Mouse (Mus musculus): ENCODE measurements around the gene Lmod1. TPM values are rescaled to one million over a fixed set of nuclear protein-coding genes. Genes with fewer than 3 reads are reported as not detected.

Lmod1 gene
- polyA plus RNA-seq, 1 experiment from 2014 or later, result 11.8 TPM

- 67% methylated on average over 7 of the region's 7 CpGs for WGBS
- Histone ChIP-seq H3K4me3 (ENCODE audit: low read depth, low read length) (no peak overlapping the region), H3K4me1 (replicated peaks; ENCODE audit: control insufficient read depth, insufficient read depth, low read length) (no peaks in the 10 kb centered on the region), H3K9ac (ENCODE audit: low read depth, low read length) (no peak overlapping the region), H3K4me2 (replicated peaks; ENCODE audit: low read depth) (no peak overlapping the region), H3K9me3 (ENCODE audit: control insufficient read depth) (no peaks in the 10 kb centered on the region), H3K27ac (ENCODE audit: low read depth, low read length) (no peak overlapping the region), H3K27me3 (replicated peaks; ENCODE audit: control insufficient read depth, insufficient read depth, low read length) (no peaks in the 10 kb centered on the region), H3K36me3 (ENCODE audit: control insufficient read depth, insufficient read depth) (peaks cover 86% of the 10 kb centered on the region)
- ATAC-seq, result no peak
- no peak for TF ChIP-seq CTCF (IDR thresholded peaks at IDR 0.05; ENCODE audit: low read depth)
Measured at GRCm38 (mm10) chr1:135405356-135405755, 80.7 kb downstream of the Lmod1 start.

- no peaks in the 10 kb centered on the region for H3K4me1 ChIP-seq (replicated peaks; ENCODE audit: control insufficient read depth, insufficient read depth, low read length)
- H3K4me3 ChIP-seq (ENCODE audit: low read depth, low read length), result no peak overlapping the region
- peaks cover 73% of the 10 kb centered on the region for H3K36me3 ChIP-seq (ENCODE audit: control insufficient read depth, insufficient read depth)
- H3K4me2 ChIP-seq (replicated peaks; ENCODE audit: low read depth), result no peak overlapping the region
- no peak overlapping the region for H3K9ac ChIP-seq (ENCODE audit: low read depth, low read length)
- H3K9me3 ChIP-seq (ENCODE audit: control insufficient read depth), result no peaks in the 10 kb centered on the region
- no peak for TF ChIP-seq CTCF (IDR thresholded peaks at IDR 0.05; ENCODE audit: low read depth)
- no peak for ATAC-seq
- H3K27me3 ChIP-seq (replicated peaks; ENCODE audit: control insufficient read depth, insufficient read depth, low read length), result no peaks in the 10 kb centered on the region
- 94% methylated on average over 4 of the region's 4 CpGs for WGBS
- H3K27ac ChIP-seq (ENCODE audit: low read depth, low read length), result no peak overlapping the region
Measured at GRCm38 (mm10) chr1:135408973-135409372, 84.4 kb downstream of the Lmod1 start.

- Histone ChIP-seq H3K36me3 (ENCODE audit: control insufficient read depth, insufficient read depth) (peaks cover 69% of the 10 kb centered on the region), H3K4me3 (ENCODE audit: low read depth, low read length) (no peak overlapping the region), H3K9me3 (ENCODE audit: control insufficient read depth) (no peaks in the 10 kb centered on the region), H3K9ac (ENCODE audit: low read depth, low read length) (no peak overlapping the region), H3K27me3 (replicated peaks; ENCODE audit: control insufficient read depth, insufficient read depth, low read length) (no peaks in the 10 kb centered on the region), H3K27ac (ENCODE audit: low read depth, low read length) (no peak overlapping the region), H3K4me2 (replicated peaks; ENCODE audit: low read depth) (no peak overlapping the region), H3K4me1 (replicated peaks; ENCODE audit: control insufficient read depth, insufficient read depth, low read length) (no peaks in the 10 kb centered on the region)
- TF ChIP-seq CTCF (IDR thresholded peaks at IDR 0.05; ENCODE audit: low read depth), result no peak
- 46% methylated on average over 2 of the region's 2 CpGs for WGBS
- no peak for ATAC-seq
Measured at GRCm38 (mm10) chr1:135410967-135411366, 86.4 kb downstream of the Lmod1 start.

GRCm38 (mm10) chr1:135412130-135412529, 87.5 kb downstream of the Lmod1 start:
- H3K9ac ChIP-seq (ENCODE audit: low read depth, low read length), result no peak overlapping the region
- no peaks in the 10 kb centered on the region for H3K4me1 ChIP-seq (replicated peaks; ENCODE audit: control insufficient read depth, insufficient read depth, low read length)
- TF ChIP-seq CTCF (IDR thresholded peaks at IDR 0.05; ENCODE audit: low read depth), result no peak
- no peak overlapping the region for H3K4me2 ChIP-seq (replicated peaks; ENCODE audit: low read depth)
- no peak overlapping the region for H3K4me3 ChIP-seq (ENCODE audit: low read depth, low read length)
- no peaks in the 10 kb centered on the region for H3K27me3 ChIP-seq (replicated peaks; ENCODE audit: control insufficient read depth, insufficient read depth, low read length)
- no peaks in the 10 kb centered on the region for H3K9me3 ChIP-seq (ENCODE audit: control insufficient read depth)
- no peak overlapping the region for H3K27ac ChIP-seq (ENCODE audit: low read depth, low read length)
- no peak for ATAC-seq
- WGBS, result 84% methylated on average over 4 of the region's 4 CpGs
- peaks cover 69% of the 10 kb centered on the region for H3K36me3 ChIP-seq (ENCODE audit: control insufficient read depth, insufficient read depth)

DNA sequence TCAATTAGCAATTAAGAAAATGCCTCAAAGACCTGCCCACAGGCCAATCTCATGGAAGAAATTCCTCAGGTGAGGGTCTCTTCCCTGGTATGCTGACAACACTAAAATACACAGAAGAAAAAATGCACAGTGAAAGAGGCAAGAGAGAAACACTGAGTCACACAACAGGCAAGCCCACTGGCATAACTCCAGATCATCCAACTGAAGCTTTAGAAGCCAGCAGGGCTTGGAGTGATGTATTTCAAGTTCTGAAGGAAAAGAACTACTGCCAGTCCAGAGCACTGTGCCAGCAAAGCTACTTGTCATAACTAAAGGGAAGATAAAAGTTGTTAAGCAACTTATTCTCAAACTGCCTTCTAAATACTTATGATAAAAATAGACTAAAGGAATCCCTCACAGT, 89.4 kb downstream of the Lmod1 start:
- no peak overlapping the region for H3K27ac ChIP-seq (ENCODE audit: low read depth, low read length)
- no peaks in the 10 kb centered on the region for H3K9me3 ChIP-seq (ENCODE audit: control insufficient read depth)
- H3K27me3 ChIP-seq (replicated peaks; ENCODE audit: control insufficient read depth, insufficient read depth, low read length), result no peaks in the 10 kb centered on the region
- no peak for ATAC-seq
- no peaks in the 10 kb centered on the region for H3K4me1 ChIP-seq (replicated peaks; ENCODE audit: control insufficient read depth, insufficient read depth, low read length)
- no peak overlapping the region for H3K9ac ChIP-seq (ENCODE audit: low read depth, low read length)
- H3K4me3 ChIP-seq (ENCODE audit: low read depth, low read length), result no peak overlapping the region
- H3K4me2 ChIP-seq (replicated peaks; ENCODE audit: low read depth), result no peak overlapping the region
- TF ChIP-seq CTCF (IDR thresholded peaks at IDR 0.05; ENCODE audit: low read depth), result no peak
- peaks cover 72% of the 10 kb centered on the region for H3K36me3 ChIP-seq (ENCODE audit: control insufficient read depth, insufficient read depth)

Other genes with a start within 250 kb of the Lmod1 start
- gene Lgr6, start 219.5 kb upstream of the Lmod1 start, polyA plus RNA-seq (2015; fragmentation: Nextera tagmentation; extraction: Ambion mirVana), result 0.37 and 0.44 TPM in 2 replicates
- 0.73 and 0.76 TPM in 2 replicates for gene Ptpn7, start 192.1 kb upstream of the Lmod1 start, polyA plus RNA-seq (2015; fragmentation: Nextera tagmentation; extraction: Ambion mirVana)
- gene Arl8a, start 178.0 kb upstream of the Lmod1 start, polyA plus RNA-seq (2015; fragmentation: Nextera tagmentation; extraction: Ambion mirVana), result 66.6 and 68.8 TPM in 2 replicates
- gene Gpr37l1, start 157.1 kb upstream of the Lmod1 start, polyA plus RNA-seq (2015; fragmentation: Nextera tagmentation; extraction: Ambion mirVana), result 1.7 and 2.0 TPM in 2 replicates
- 159 and 164 TPM in 2 replicates for gene Elf3, start 66.2 kb upstream of the Lmod1 start, polyA plus RNA-seq (2015; fragmentation: Nextera tagmentation; extraction: Ambion mirVana)
- 136 and 141 TPM in 2 replicates for gene Rnpep, start 40.7 kb upstream of the Lmod1 start, polyA plus RNA-seq (2015; fragmentation: Nextera tagmentation; extraction: Ambion mirVana)
- 257 and 271 TPM in 2 replicates for gene Timm17a, start 11.0 kb upstream of the Lmod1 start, polyA plus RNA-seq (2015; fragmentation: Nextera tagmentation; extraction: Ambion mirVana)
- 12.4 and 13.1 TPM in 2 replicates for gene Shisa4, start 50.4 kb downstream of the Lmod1 start, polyA plus RNA-seq (2015; fragmentation: Nextera tagmentation; extraction: Ambion mirVana)
- 21.4 and 22.2 TPM in 2 replicates for gene Ipo9, start 105.7 kb downstream of the Lmod1 start, polyA plus RNA-seq (2015; fragmentation: Nextera tagmentation; extraction: Ambion mirVana)